Mouse (Mus musculus) embryonic facial prominence, embryonic 11.5 days (tissue): ENCODE data around the gene Scnn1a. TPM values are rescaled to one million over a fixed set of nuclear protein-coding genes. Genes with fewer than 3 reads are reported as not detected.
A peak's percentile ranks its signal among the peaks of the same experiment; 100 is the strongest.

ENCODE experiments used
- ATAC-seq: fragments of 200-750 bp; cut with Nextera tagmentation; replicated peaks from 2 replicates; pipeline ENCODE4 v1.8.0; 2017; ENCODE audit warnings: low read depth; ENCODE audit not compliant: insufficient number of reproducible peaks, low FRiP score, low TSS enrichment
- DNase-seq: peaks from one replicate; pipeline ENCODE4 v3.0.0-alpha.2; 2015; ENCODE audit warnings: low spot score
- H3K27ac ChIP-seq: fragments of 300-500 bp; sonication (generic); replicated peaks from 2 replicates; pipeline ENCODE4 v1.5.1; 2014; ENCODE audit warnings: mild to moderate bottlenecking, low read depth, low read length, control low read depth
- H3K27me3 ChIP-seq: fragments of 300-500 bp; sonication (generic); 2 replicates; pipeline ENCODE4 v1.6.1; 2014; ENCODE audit warnings: mild to moderate bottlenecking, low read length, moderate library complexity, mixed read lengths; ENCODE audit not compliant: control insufficient read depth, insufficient read depth
- H3K36me3 ChIP-seq: fragments of 300-500 bp; sonication (generic); replicated peaks from 2 replicates; pipeline ENCODE4 v1.6.1; 2014; ENCODE audit warnings: low read depth, mild to moderate bottlenecking, low read length, moderate library complexity, mixed read lengths; ENCODE audit not compliant: control insufficient read depth, insufficient read depth
- H3K4me1 ChIP-seq: fragments of 300-500 bp; sonication (generic); 2 replicates; pipeline ENCODE4 v1.6.1; 2014; ENCODE audit warnings: low read length, mixed read lengths; ENCODE audit not compliant: control insufficient read depth, insufficient read depth
- H3K4me2 ChIP-seq: fragments of 300-500 bp; sonication (generic); 2 replicates; pipeline ENCODE4 v1.6.1; 2014; ENCODE audit warnings: low read depth, mild to moderate bottlenecking, control low read depth, low read length, moderate library complexity
- H3K4me3 ChIP-seq: fragments of 300-500 bp; sonication (generic); 2 replicates; pipeline ENCODE4 v1.5.1; 2014; ENCODE audit warnings: low read depth, low read length, control low read depth
- H3K9ac ChIP-seq: fragments of 300-500 bp; sonication (generic); replicated peaks from 2 replicates; pipeline ENCODE4 v1.6.1; 2014; ENCODE audit warnings: mild to moderate bottlenecking, control low read depth, low read length
- H3K9me3 ChIP-seq: fragments of 300-500 bp; sonication (generic); replicated peaks from 2 replicates; pipeline ENCODE4 v1.6.1; 2016; ENCODE audit warnings: mild to moderate bottlenecking, low read length, inconsistent platforms, mixed read lengths; ENCODE audit not compliant: control insufficient read depth
- WGBS: fragments of 180-500 bp; shearing (Covaris S2); extraction: QIAGEN DNeasy Blood & Tissue Kit; methylation state at CpG from one replicate; pipeline ENCODE4 v1.1.7; 2014; 5-methylcytosine and 5-hydroxymethylcytosine counted together
- polyA plus RNA-seq: library from polyadenylated mRNA; unstranded; fragments of >200 nt; fragmentation: Nextera tagmentation; extraction: Ambion mirVana; gene quantifications from 2 replicates; pipeline ENCODE4 v1.2.1, GENCODE M21; 2014

The Scnn1a gene
- polyA plus RNA-seq, 1 experiment from 2014 or later: 0.88 TPM

- WGBS: 74% methylated on average over 2 of the region's 2 CpGs
- H3K4me3 ChIP-seq: no peak overlapping the region
Observed at GRCm38 (mm10) chr6:125382024-125382423, 61.6 kb downstream of the Scnn1a start.

GRCm38 (mm10) chr6:125385066-125385974 is 64.9 kb downstream of the Scnn1a start:
- DNase-seq (peak; percentile 44), ATAC-seq (no peak)
- no peaks in the 10 kb centered on the region for H3K36me3 ChIP-seq
- 64% methylated on average over 11 of the region's 11 CpGs for WGBS
- H3K9me3 ChIP-seq: no peaks in the 10 kb centered on the region
- no peak overlapping the region for H3K27ac ChIP-seq
- H3K4me2 ChIP-seq: no peak overlapping the region
- H3K9ac ChIP-seq: no peak overlapping the region
- H3K4me3 ChIP-seq: no peak overlapping the region
- peaks cover 4% of the 10 kb centered on the region; the same call in 1 of the 2 replicates for H3K4me1 ChIP-seq
- peaks cover 8% of the 10 kb centered on the region for H3K27me3 ChIP-seq

More at GRCm38 (mm10) chr6:125382024-125382423, 61.6 kb downstream of the Scnn1a start:
- H3K4me1 ChIP-seq: peaks cover 11% of the 10 kb centered on the region
- H3K36me3 ChIP-seq: no peaks in the 10 kb centered on the region
- no peak for ATAC-seq
- H3K9ac ChIP-seq: no peak overlapping the region
- H3K27ac ChIP-seq: no peak overlapping the region
- H3K27me3 ChIP-seq: peaks cover 39% of the 10 kb centered on the region
- no peak for DNase-seq
- H3K4me2 ChIP-seq: no peak overlapping the region
- H3K9me3 ChIP-seq: no peaks in the 10 kb centered on the region

GRCm38 (mm10) chr6:125386080-125386479 is 65.6 kb downstream of the Scnn1a start:
- Histone ChIP-seq H3K4me3 (no peak overlapping the region), H3K27me3 (peaks cover under 1% of the 10 kb centered on the region; the same call in 1 of the 2 replicates), H3K9me3 (no peaks in the 10 kb centered on the region), H3K4me2 (no peak overlapping the region), H3K27ac (no peak overlapping the region), H3K4me1 (no peaks in the 10 kb centered on the region), H3K36me3 (no peaks in the 10 kb centered on the region), H3K9ac (no peak overlapping the region)
- ATAC-seq: no peak
- 72% methylated on average over 6 of the region's 6 CpGs for WGBS
- DNase-seq: no peak

GRCm38 (mm10) chr6:125389853-125390252 is 69.4 kb downstream of the Scnn1a start:
- no peaks in the 10 kb centered on the region for H3K9me3 ChIP-seq
- WGBS: 86% methylated on average over 5 of the region's 5 CpGs
- H3K4me2 ChIP-seq: no peak overlapping the region
- H3K9ac ChIP-seq: no peak overlapping the region
- ATAC-seq (no peak), DNase-seq (no peak)
- H3K4me1 ChIP-seq: no peaks in the 10 kb centered on the region
- no peak overlapping the region for H3K27ac ChIP-seq
- no peak overlapping the region for H3K4me3 ChIP-seq
- H3K36me3 ChIP-seq: no peaks in the 10 kb centered on the region
- no peaks in the 10 kb centered on the region; the same call in 1 of the 2 replicates for H3K27me3 ChIP-seq

Other genes starting within 250 kb of the Scnn1a start
- gene Chd4, start 224.7 kb upstream of the Scnn1a start, polyA plus RNA-seq: 93.2 and 94.5 TPM in 2 replicates
- gene Nop2, start 188.8 kb upstream of the Scnn1a start, polyA plus RNA-seq: 66.3 and 69.8 TPM in 2 replicates
- 7.0 and 10.3 TPM in 2 replicates for gene Iffo1, start 175.4 kb upstream of the Scnn1a start, polyA plus RNA-seq
- 2,314 and 2,539 TPM in 2 replicates for gene Gapdh, start 154.2 kb upstream of the Scnn1a start, polyA plus RNA-seq
- gene Ncapd2, start 129.0 kb upstream of the Scnn1a start, polyA plus RNA-seq: 135 and 136 TPM in 2 replicates
- gene Mrpl51, start 128.9 kb upstream of the Scnn1a start, polyA plus RNA-seq: 205 and 217 TPM in 2 replicates
- 1.2 and 1.4 TPM in 2 replicates for gene Vamp1, start 105.1 kb upstream of the Scnn1a start, polyA plus RNA-seq
- gene Tapbpl, start 88.8 kb upstream of the Scnn1a start, polyA plus RNA-seq: 1.0 and 1.1 TPM in 2 replicates
- 0.22 TPM in 1 of 2 replicates, not detected in the other for gene Cd27, start 83.6 kb upstream of the Scnn1a start, polyA plus RNA-seq
- 0.22 TPM in 1 of 2 replicates, not detected in the other for gene Tuba3a, start 34.6 kb upstream of the Scnn1a start, polyA plus RNA-seq
- 22.8 and 24.3 TPM in 2 replicates for gene Ltbr, start 6.8 kb upstream of the Scnn1a start, polyA plus RNA-seq
- 36.6 and 39.5 TPM in 2 replicates for gene Tnfrsf1a, start 28.7 kb downstream of the Scnn1a start, polyA plus RNA-seq
- 0.08 and 0.20 TPM in 2 replicates for gene Plekhg6, start 60.1 kb downstream of the Scnn1a start, polyA plus RNA-seq
- gene Cd9, start 174.1 kb downstream of the Scnn1a start, polyA plus RNA-seq: 55.3 and 55.4 TPM in 2 replicates
- 6.7 and 8.0 TPM in 2 replicates for gene Vwf, start 226.1 kb downstream of the Scnn1a start, polyA plus RNA-seq